Mouse (Mus musculus) myocyte (in vitro differentiated cells): ENCODE results near the gene Dpp6.

ENCODE experiments used
- CEBPB ChIP-seq: IDR thresholded peaks from 2 replicates; pipeline ENCODE4 v1.6.1; 2011; ENCODE audit warnings: mild to moderate bottlenecking, moderate library complexity; ENCODE audit not compliant: poor library complexity, insufficient read depth, severe bottlenecking
- E2F4 ChIP-seq: IDR thresholded peaks from one replicate; pipeline ENCODE4 v1.6.1; 2011; ENCODE audit warnings: mild to moderate bottlenecking, control low read depth, moderate library complexity; ENCODE audit not compliant: insufficient read depth
- MAX ChIP-seq: IDR thresholded peaks from one replicate; pipeline ENCODE4 v1.6.1; 2011; ENCODE audit warnings: low read depth, mild to moderate bottlenecking, control low read depth
- MYOD1 ChIP-seq, 3 experiments: IDR thresholded peaks; one replicate each; pipeline ENCODE4 v1.6.1; 2011; ENCODE audit warnings: control low read depth in 2 of 3, low read depth in 2 of 3, mild to moderate bottlenecking in 2 of 3, moderate library complexity in 1 of 3; ENCODE audit not compliant: insufficient read length in 2 of 3, control insufficient read depth in 1 of 3
- MYOG ChIP-seq, 3 experiments: IDR thresholded peaks; one replicate each; pipeline ENCODE4 v1.6.1; 2011; ENCODE audit warnings: control low read depth in 2 of 3, low read depth in 2 of 3, mild to moderate bottlenecking in 2 of 3; ENCODE audit not compliant: insufficient read length in 2 of 3, control insufficient read depth in 1 of 3, insufficient read depth in 1 of 3
- POLR2A ChIP-seq: IDR thresholded peaks from one replicate; pipeline ENCODE4 v1.6.1; 2011; ENCODE audit warnings: low read depth, mild to moderate bottlenecking, control low read depth, moderate library complexity; ENCODE audit not compliant: insufficient read length
- POLR2AphosphoS2 ChIP-seq: IDR thresholded peaks from one replicate; pipeline ENCODE4 v1.6.1; 2011; ENCODE audit warnings: low read depth, control low read depth; ENCODE audit not compliant: insufficient read length
- REST ChIP-seq: IDR thresholded peaks from one replicate; pipeline ENCODE4 v1.6.1; 2011; ENCODE audit warnings: mild to moderate bottlenecking, control low read depth, moderate library complexity; ENCODE audit not compliant: insufficient read depth, insufficient read length
- SRF ChIP-seq: IDR thresholded peaks from one replicate; pipeline ENCODE4 v1.6.1; 2011; ENCODE audit warnings: low read depth; ENCODE audit not compliant: control insufficient read depth, insufficient read length
- TCF12 ChIP-seq: IDR thresholded peaks from one replicate; pipeline ENCODE4 v1.6.1; 2011; ENCODE audit warnings: mild to moderate bottlenecking, control low read depth; ENCODE audit not compliant: poor library complexity, insufficient read depth, severe bottlenecking
- TCF3 ChIP-seq: IDR thresholded peaks from one replicate; pipeline ENCODE4 v1.6.1; 2011; ENCODE audit warnings: low read depth, control low read depth; ENCODE audit not compliant: insufficient read length
- USF1 ChIP-seq: IDR thresholded peaks from one replicate; pipeline ENCODE4 v1.6.1; 2011; ENCODE audit warnings: low read depth, mild to moderate bottlenecking, control low read depth, moderate library complexity

GRCm38 (mm10) chr5:27717301-27717700 is 900.3 kb downstream of the Dpp6 start:
- TF ChIP-seq POLR2A = no peak
- no peak for TF ChIP-seq MAX
- TF ChIP-seq TCF3 = no peak
- TF ChIP-seq E2F4 = no peak
- TF ChIP-seq CEBPB = no peak
- no peak for TF ChIP-seq USF1
- TF ChIP-seq POLR2AphosphoS2 = no peak
- TF ChIP-seq MYOD1 (IDR thresholded peaks at IDR 0.05; ENCODE audit: control insufficient read depth in 1 of 3, insufficient read length in 2 of 3, low read depth in 2 of 3) = no peak
- no peak for TF ChIP-seq TCF12
- no peak for TF ChIP-seq MYOG (IDR thresholded peaks at IDR 0.05; ENCODE audit: control insufficient read depth in 1 of 3, insufficient read depth in 1 of 3, insufficient read length in 2 of 3, low read depth in 2 of 3)
- no peak for TF ChIP-seq REST
- TF ChIP-seq SRF = no peak
